Mouse (Mus musculus): ENCODE results near the gene Abraxas2.

The Abraxas2 gene

DNA sequence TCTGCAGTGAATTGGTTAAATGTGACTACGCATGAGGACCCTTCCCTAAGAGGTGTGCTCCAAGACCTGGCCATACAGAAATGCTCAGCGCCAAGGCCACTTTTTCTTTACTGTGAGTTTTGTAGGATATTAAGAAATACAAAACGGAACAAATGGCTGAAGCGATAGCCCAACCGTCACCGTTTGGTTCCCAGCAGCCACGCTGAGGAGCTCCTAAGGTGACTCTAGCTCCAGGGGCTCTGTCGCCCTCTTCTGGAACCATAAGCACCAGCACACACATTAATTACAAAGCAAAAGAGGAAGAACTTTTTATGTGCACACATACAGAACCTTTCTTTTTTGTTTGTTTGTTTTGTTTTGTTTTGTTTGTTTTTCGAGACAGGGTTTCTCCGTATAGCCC, 38.2 kb downstream of the Abraxas2 start:
- no peak for DNase-seq (ENCODE audit: low read depth, low spot score)

GRCm38 (mm10) chr7:132898234-132898633, 39.2 kb downstream of the Abraxas2 start:
- peak; percentile 56 for DNase-seq (ENCODE audit: low read depth, low spot score)

GRCm38 (mm10) chr7:132900826-132901531, 42.0 kb downstream of the Abraxas2 start:
- DNase-seq (ENCODE audit: low read depth, low spot score), result no peak

- DNase-seq (ENCODE audit: low read depth, low spot score), result no peak
These were observed 44.8 kb downstream of the Abraxas2 start for GRCm38 (mm10) chr7:132903796-132904195.

DNA sequence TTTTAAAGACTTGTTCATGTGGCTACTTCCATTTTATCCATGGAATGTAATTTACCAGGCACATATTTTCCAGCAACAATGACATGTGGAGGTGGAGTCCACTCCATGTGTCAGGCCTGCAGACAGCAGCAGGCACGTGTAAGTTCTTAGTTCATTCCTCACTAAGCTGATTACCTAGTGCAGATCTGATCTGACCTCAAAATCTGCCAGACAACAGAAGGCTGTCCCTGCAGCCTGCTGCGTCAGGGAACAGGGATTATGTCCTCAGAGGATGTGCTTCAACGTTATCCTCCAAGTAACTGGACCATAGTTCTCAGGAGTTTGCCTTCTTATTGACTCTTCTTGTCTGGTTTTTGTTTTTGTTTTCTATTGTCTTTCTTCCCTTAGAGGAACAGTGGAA, 62.9 kb downstream of the Abraxas2 start:
- no peak for DNase-seq (ENCODE audit: low read depth, low spot score)

GRCm38 (mm10) chr7:132925227-132925626, 66.2 kb downstream of the Abraxas2 start:
- DNase-seq (ENCODE audit: low read depth, low spot score), result no peak

DNA sequence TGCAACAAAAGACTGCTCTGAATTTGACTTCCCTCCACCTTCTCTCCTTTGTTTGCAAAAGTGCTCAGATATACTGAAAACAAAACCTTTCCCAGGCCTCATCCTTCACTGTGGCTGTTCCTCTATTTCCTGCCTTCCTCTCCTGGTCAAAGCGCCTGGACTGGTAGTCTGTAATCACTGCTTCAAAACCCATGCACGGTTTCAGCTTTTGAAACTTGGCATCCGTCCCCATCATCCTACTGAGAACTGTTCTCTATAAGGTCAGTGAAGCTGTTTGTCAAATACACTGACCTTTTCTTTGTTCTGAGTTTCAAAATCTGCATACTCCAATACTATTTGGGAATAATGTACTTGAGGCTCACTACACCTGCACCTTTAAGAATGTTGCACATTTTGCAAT, 68.2 kb downstream of the Abraxas2 start:
- DNase-seq (ENCODE audit: low read depth, low spot score), result no peak

GRCm38 (mm10) chr7:132930055-132930454, 71.0 kb downstream of the Abraxas2 start:
- DNase-seq (ENCODE audit: low read depth, low spot score), result peak; percentile 16

DNA sequence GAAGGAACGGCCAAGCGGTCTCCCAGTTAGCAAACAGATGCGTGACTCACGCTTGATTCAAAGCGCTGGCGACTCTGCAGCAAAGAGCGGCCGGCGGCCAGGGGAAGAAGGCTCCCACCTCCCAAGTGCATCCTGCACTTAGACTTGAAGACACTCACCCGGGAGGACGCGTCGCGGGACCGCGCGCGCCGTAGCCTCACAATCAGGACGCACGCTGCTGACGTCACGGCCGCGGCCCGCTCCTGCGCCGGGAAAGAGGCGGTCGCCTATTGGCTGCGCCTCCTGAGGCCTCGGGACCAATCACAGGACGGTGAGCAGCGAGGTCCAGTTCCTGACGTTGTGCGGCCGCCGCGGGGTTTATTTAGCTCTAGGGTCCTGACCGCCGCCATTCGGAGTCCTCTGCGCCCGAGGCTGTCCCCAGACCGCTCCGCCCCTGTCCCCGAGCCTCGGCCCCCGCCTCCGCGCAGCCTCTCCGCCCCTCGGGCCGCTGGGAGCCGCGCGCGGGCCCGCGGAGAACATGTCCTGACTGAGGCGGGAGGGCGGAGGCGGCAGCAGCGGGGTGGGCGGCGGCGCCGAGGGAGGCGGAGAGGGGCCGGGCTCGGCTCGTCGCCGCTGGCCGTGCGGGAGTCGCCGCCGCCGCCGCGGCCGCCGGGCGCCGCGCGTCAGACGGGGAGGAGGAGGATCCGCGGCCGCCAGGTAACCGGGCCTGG, 72.0 kb downstream of the Abraxas2 start, which contains the start of gene Zranb1:
Zranb1 (plus strand) TSS at position 293 of the 710 bp plus-strand sequence.
- peak; percentile 96 for DNase-seq (ENCODE audit: low read depth, low spot score)

DNA sequence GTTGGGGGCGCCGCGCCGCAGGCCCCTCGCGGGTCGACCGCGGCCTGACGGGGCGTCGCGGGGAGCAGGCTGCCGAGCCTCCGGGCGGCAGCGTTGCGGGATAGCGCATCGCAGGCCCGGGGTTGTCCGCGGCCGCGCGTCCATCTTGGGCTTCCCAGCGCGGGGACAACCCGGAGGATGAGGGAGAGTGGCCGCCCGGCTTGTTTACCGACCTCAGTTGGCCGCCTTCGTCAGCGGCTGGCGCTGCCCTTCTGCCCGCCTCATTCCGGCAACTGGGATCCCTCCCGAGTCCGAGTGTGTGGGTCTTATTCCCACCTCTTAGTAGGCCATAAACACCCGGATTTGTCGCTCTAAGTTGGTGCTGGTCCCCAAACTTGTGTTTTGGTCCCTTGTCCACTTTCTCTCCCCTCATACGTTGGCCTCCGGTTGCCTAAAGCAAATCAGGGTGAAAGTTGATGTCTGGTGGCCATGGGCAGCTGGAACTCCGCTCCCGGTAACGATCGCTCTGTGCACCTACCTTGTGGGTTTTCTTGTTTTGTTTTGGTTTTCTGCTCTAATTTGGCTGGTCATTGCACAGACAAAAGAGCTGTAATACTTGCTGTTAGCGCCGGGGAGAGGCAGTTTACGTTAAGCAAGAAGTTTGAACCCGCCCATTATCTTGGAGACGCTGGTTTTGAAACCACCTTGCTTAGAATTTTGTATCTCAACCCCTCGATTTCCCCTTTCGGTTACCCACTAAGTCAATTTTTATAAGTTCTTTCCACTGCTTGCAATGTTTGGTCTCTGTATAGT, 72.7 kb downstream of the Abraxas2 start:
- peak; percentile 38 for DNase-seq (ENCODE audit: low read depth, low spot score)

GRCm38 (mm10) chr7:132933331-132933730, 74.3 kb downstream of the Abraxas2 start:
- DNase-seq (ENCODE audit: low read depth, low spot score), result no peak

Data from c-Kit-negative CD71-positive TER-119-positive erythroid progenitor cells, embryonic 14.5 days (primary cell).